Mouse (Mus musculus) kidney, adult 9 months (tissue): ENCODE results near the gene Nkapl.

Experiments
- DNase-seq: peaks from one replicate; pipeline ENCODE4 v3.0.0; 2022

Gene Nkapl

GRCm38 (mm10) chr13:21427631-21428030, 40.7 kb downstream of the Nkapl start:
- DNase-seq, result no peak

- no peak for DNase-seq
Measured at GRCm38 (mm10) chr13:21423301-21423700, 45.0 kb downstream of the Nkapl start.

GRCm38 (mm10) chr13:21418865-21419264, 49.4 kb downstream of the Nkapl start:
- no peak for DNase-seq

GRCm38 (mm10) chr13:21417298-21418010, 50.9 kb downstream of the Nkapl start:
- DNase-seq, result no peak
